Comparison of ENCODE assay signal across 20 mouse cellular contexts in the genomic region with DNA sequence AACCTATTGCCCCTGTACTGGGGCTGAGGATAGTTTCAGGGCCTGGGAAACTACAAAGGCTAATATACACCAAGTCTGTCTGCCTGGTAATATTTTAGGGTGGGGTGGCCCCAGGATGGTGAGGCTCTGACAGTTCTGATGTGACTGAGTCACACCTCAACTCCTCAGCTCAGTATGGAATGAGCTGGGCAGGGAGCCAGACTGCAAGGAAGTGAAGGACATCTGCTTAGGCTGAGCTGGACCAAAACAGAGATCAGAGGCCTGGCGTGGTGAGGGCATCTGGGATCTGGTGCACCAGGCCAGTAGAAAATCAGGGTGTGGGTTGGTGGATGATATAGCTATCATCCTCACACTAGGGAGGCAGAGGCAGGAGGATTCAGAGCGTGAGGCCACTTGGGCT. TPM values are rescaled to one million over a fixed set of nuclear protein-coding genes. Genes with fewer than 3 reads are reported as not detected.
DNase-seq lines count a peak whose midpoint lies in the region; ATAC-seq and TF ChIP-seq lines count a peak whose summit lies in the region.
"Had no signal": no experiment of that assay in that cellular context is flagged by ENCODE, and none has a peak within 500 bp of the region (broad histone marks: within the 10 kb centered on the region; RNA-seq: fewer than 3 reads in every experiment).

No protein-coding gene starts in this region.

- intact Hi-C loops in left cerebral cortex, postnatal 4 days (cut with DNase I): no loop called here

- no peaks in the 10 kb centered on the region for H3K79me3 ChIP-seq in C2C12 (ENCODE audit: low read depth)

- peak overlapping the region; percentile 74 for H3K27ac ChIP-seq in cerebellum, adult 2 months (ENCODE audit: insufficient read depth, low read length)
- no peak overlapping the region for H3K27ac ChIP-seq in heart, postnatal 0 days (ENCODE audit: low read depth)
- H3K27ac ChIP-seq: embryonic facial prominence, embryonic 13.5 days; liver, embryonic 14.5 days; midbrain, embryonic 13.5 days had no signal

- no peak for TF ChIP-seq CTCF in cerebellum, adult 2 months (IDR thresholded peaks at IDR 0.05; ENCODE audit: borderline replicate concordance, insufficient read depth, low read depth, low read length)
- TF ChIP-seq CTCF in heart, postnatal 0 days (IDR thresholded peaks at IDR 0.05; ENCODE audit: low read depth): no peak
- TF ChIP-seq CTCF in C2C12 (IDR thresholded peaks at IDR 0.05; ENCODE audit: control insufficient read depth, insufficient read depth, insufficient read length): no peak

- H3K9me3 ChIP-seq in heart, postnatal 0 days (replicated peaks; ENCODE audit: control insufficient read depth, low read length): no peaks in the 10 kb centered on the region
- H3K9me3 ChIP-seq: embryonic facial prominence, embryonic 13.5 days; G1E; midbrain, embryonic 13.5 days had no signal

- H3K4me1 ChIP-seq in cerebellum, adult 2 months (ENCODE audit: control insufficient read depth, insufficient read depth, low read length): peaks cover 26% of the 10 kb centered on the region
- H3K4me1 ChIP-seq in heart, postnatal 0 days (ENCODE audit: control insufficient read depth, insufficient read depth): no peaks in the 10 kb centered on the region
- H3K4me1 ChIP-seq: embryonic facial prominence, embryonic 13.5 days; midbrain, embryonic 13.5 days had no signal

- peak; percentile 60 to 73 for DNase-seq in cerebellum, adult 2 months
- no peak for DNase-seq in cerebellum, postnatal 4 days (ENCODE audit: low spot score in 2 of 2)
- DNase-seq in heart, postnatal 0 days (ENCODE audit: low spot score): peak; percentile 20
- no peak for DNase-seq in heart, adult 18-20 months
- DNase-seq in brain, adult 2 months (ENCODE audit: low read depth, low spot score): peak; percentile 76
- DNase-seq in left cerebral cortex, postnatal 4 days: no peak
- DNase-seq in spleen, postnatal 4 days (ENCODE audit: low spot score in 2 of 2): no peak
- DNase-seq: gastrocnemius, postnatal 10 days; heart, adult 11 months; kidney, adult 11 months; layer of hippocampus, postnatal 36 days; lung, postnatal 10 days; thymus, postnatal 4 days had no signal

- peaks cover 32% of the 10 kb centered on the region; the same call in 1 of the 2 replicates for H3K36me3 ChIP-seq in heart, postnatal 0 days (replicated peaks; ENCODE audit: control insufficient read depth, insufficient read depth, low read length)
- H3K36me3 ChIP-seq in C2C12 (ENCODE audit: control insufficient read depth, insufficient read depth): no peaks in the 10 kb centered on the region

- whole genome bisulfite sequencing in cerebellum, adult 2 months: 34% methylated on average over 2 of the region's 2 CpGs
- 52% methylated on average over 2 of the region's 2 CpGs for WGBS in heart, postnatal 0 days

- no peaks in the 10 kb centered on the region for H3K27me3 ChIP-seq in cerebellum, adult 2 months (ENCODE audit: control insufficient read depth, insufficient read depth, low read length)
- no peaks in the 10 kb centered on the region for H3K27me3 ChIP-seq in heart, postnatal 0 days (ENCODE audit: control insufficient read depth, insufficient read depth, low read length)
- H3K27me3 ChIP-seq in C2C12 (ENCODE audit: control insufficient read depth, insufficient read depth, insufficient read length): no peaks in the 10 kb centered on the region
- H3K27me3 ChIP-seq: embryonic facial prominence, embryonic 13.5 days; midbrain, embryonic 13.5 days had no signal

- H3ac ChIP-seq in C2C12 (ENCODE audit: control insufficient read depth, insufficient read length, low read depth): peak overlapping the region; percentile 16

- H3K4me3 ChIP-seq in cerebellum, adult 2 months (replicated peaks; ENCODE audit: insufficient read depth, low read depth, low read length): no peak overlapping the region
- H3K4me3 ChIP-seq in heart, postnatal 0 days (ENCODE audit: low read depth, low read length): no peak overlapping the region
- no peak overlapping the region for H3K4me3 ChIP-seq in C2C12 (ENCODE audit: insufficient read depth, poor library complexity, severe bottlenecking)
- H3K4me3 ChIP-seq: embryonic facial prominence, embryonic 13.5 days; midbrain, embryonic 13.5 days; myocyte had no signal

- TF ChIP-seq POLR2A in cerebellum, adult 2 months (IDR thresholded peaks at IDR 0.05; ENCODE audit: borderline replicate concordance, insufficient read depth, low read length): no peak

- ATAC-seq in heart, postnatal 0 days (ENCODE audit: insufficient read depth, low read depth): no peak
- ATAC-seq: midbrain, embryonic 13.5 days had no signal

- no peak overlapping the region for H3K9ac ChIP-seq in heart, postnatal 0 days (replicated peaks; ENCODE audit: low read depth, low read length)
- H3K9ac ChIP-seq: embryonic facial prominence, embryonic 13.5 days; liver, embryonic 14.5 days; midbrain, embryonic 13.5 days had no signal

- H3K4me2 ChIP-seq in heart, postnatal 0 days (ENCODE audit: low read depth, low read length): no peak overlapping the region
- H3K4me2 ChIP-seq: embryonic facial prominence, embryonic 13.5 days; midbrain, embryonic 13.5 days had no signal

- H3K79me2 ChIP-seq in C2C12 (ENCODE audit: control insufficient read depth, insufficient read depth): no peaks in the 10 kb centered on the region

- no peak for TF ChIP-seq EP300 in heart, postnatal 0 days (IDR thresholded peaks at IDR 0.05; ENCODE audit: low read depth)

TF ChIP-seq in C2C12, 6 proteins besides CTCF, POLR2A, EP300 and RAD21:
- TF ChIP-seq USF1 (IDR thresholded peaks at IDR 0.05; ENCODE audit: low read depth) (no peak), MYOG (IDR thresholded peaks at IDR 0.05; ENCODE audit: control insufficient read depth, extremely low read depth, insufficient read length) (no peak), FOSL1 (IDR thresholded peaks at IDR 0.05; ENCODE audit: insufficient read depth, low read length, poor library complexity, severe bottlenecking) (no peak), CEBPB (IDR thresholded peaks at IDR 0.05; ENCODE audit: low read depth) (no peak), MAX (IDR thresholded peaks at IDR 0.05) (no peak), MYOD1 (IDR thresholded peaks at IDR 0.05; ENCODE audit: control insufficient read depth, insufficient read length, low read depth) (no peak)

RNA-seq across cellular contexts. Expression of a gene that starts 16.3 kb away (rescaled TPM):
- 2.2 and 3.1 TPM in 2 replicates for polyA plus RNA-seq in cerebellum, adult 2 months (2012; rRNA removed)
- 3.2 and 9.8 TPM in 2 replicates for total RNA-seq in heart, postnatal 0 days (2014; rRNA removed; ENCODE audit: low replicate concordance)
- 4.2 and 4.4 TPM in 2 replicates for polyA plus RNA-seq in heart, postnatal 0 days (2015; fragmentation: Nextera tagmentation; extraction: Ambion mirVana)
- 1 to 10 TPM; 5.1 to 6.6 TPM for total RNA-seq in heart, adult 18-20 months (2021)
- polyA plus RNA-seq in C2C12 (2012; fragmentation: generic; extraction: Trizol): 0.20 TPM
- under 1 TPM in 1 of 2 experiments, not detected in 1; 0.20 TPM for total RNA-seq in left cerebral cortex, postnatal 4 days (2021)
- total RNA-seq: G1E; megakaryocyte progenitor cell, adult 5-6 weeks had no signal

RNA-seq across cellular contexts. Expression of a gene that starts 36.6 kb away (rescaled TPM):
- 37.9 and 41.3 TPM in 2 replicates for polyA plus RNA-seq in cerebellum, adult 2 months (2012; rRNA removed)
- total RNA-seq in heart, postnatal 0 days (2014; rRNA removed; ENCODE audit: low replicate concordance): 16.5 and 26.3 TPM in 2 replicates
- polyA plus RNA-seq in heart, postnatal 0 days (2015; fragmentation: Nextera tagmentation; extraction: Ambion mirVana): 7.0 and 7.5 TPM in 2 replicates
- total RNA-seq in heart, adult 18-20 months (2021): 10 to 100 TPM; 46.1 to 46.8 TPM
- 47.2 TPM for polyA plus RNA-seq in C2C12 (2012; fragmentation: generic; extraction: Trizol)
- total RNA-seq in left cerebral cortex, postnatal 4 days (2021): 10 to 100 TPM; 54.9 to 55.3 TPM

RNA-seq across cellular contexts. Expression of a gene that starts 49.7 kb away (rescaled TPM):
- polyA plus RNA-seq in cerebellum, adult 2 months (2012; rRNA removed): 90.2 and 105 TPM in 2 replicates
- 6.0 and 6.5 TPM in 2 replicates for total RNA-seq in heart, postnatal 0 days (2014; rRNA removed; ENCODE audit: low replicate concordance)
- polyA plus RNA-seq in heart, postnatal 0 days (2015; fragmentation: Nextera tagmentation; extraction: Ambion mirVana): 6.0 and 6.9 TPM in 2 replicates
- total RNA-seq in heart, adult 18-20 months (2021): 1 to 10 TPM; 7.8 to 9.0 TPM
- 11.7 TPM for polyA plus RNA-seq in C2C12 (2012; fragmentation: generic; extraction: Trizol)
- 100 to 1,000 TPM; 109 TPM for total RNA-seq in left cerebral cortex, postnatal 4 days (2021)

Comparison
In these comparisons a context has a peak if more than half of its experiments do, and no peak if none do; other contexts are left out.
1. DNase-seq: peak in cerebellum, adult 2 months (2 of 2), heart, postnatal 0 days (single experiment) and brain, adult 2 months (single experiment); none in cerebellum, postnatal 4 days (0 of 2), heart, adult 18-20 months (0 of 2), left cerebral cortex, postnatal 4 days (single experiment) and spleen, postnatal 4 days (0 of 2).
2. RNA of a gene that starts 49.7 kb away (total RNA-seq): 109 TPM in left cerebral cortex, postnatal 4 days; 7.8 to 9.0 TPM in heart, adult 18-20 months and 6.0 to 6.5 TPM in heart, postnatal 0 days; every median in the first group is over 10 times any median in the second.